Comparison of ENCODE assay signal across 8 mouse cellular contexts in genomic region chr4:126429347-126430079, GRCm38 (mm10). TPM values are rescaled to one million over a fixed set of nuclear protein-coding genes. Genes with fewer than 3 reads are reported as not detected.
A peak's percentile ranks its signal among the peaks of the same experiment; 100 is the strongest.
DNase-seq lines count a peak whose midpoint lies in the region; ATAC-seq lines count a peak whose summit lies in the region.

Ago3 (minus strand) TSS chr4:126429556.

- H3K9me3 ChIP-seq in heart, embryonic 14.5 days (ENCODE audit: control insufficient read depth, low read length) = no peaks in the 10 kb centered on the region
- no peaks in the 10 kb centered on the region for H3K9me3 ChIP-seq in liver, embryonic 13.5 days (replicated peaks)
- H3K9me3 ChIP-seq in stomach, embryonic 16.5 days (replicated peaks; ENCODE audit: control insufficient read depth, low read length) = no peaks in the 10 kb centered on the region

- H3K4me1 ChIP-seq in heart, embryonic 14.5 days (ENCODE audit: control insufficient read depth in 2 of 2, insufficient read depth in 2 of 2, low read length in 2 of 2) = no peaks in the 10 kb centered on the region
- H3K4me1 ChIP-seq in liver, embryonic 13.5 days (replicated peaks) = peaks cover 27% of the 10 kb centered on the region
- H3K4me1 ChIP-seq in stomach, embryonic 16.5 days (ENCODE audit: control insufficient read depth, insufficient read depth, low read length) = peaks cover 5% of the 10 kb centered on the region; the same call in 1 of the 2 replicates

- peak; percentile 93 for DNase-seq in CD4-positive helper T cell, adult 2 months (ENCODE audit: low read depth, low spot score)
- DNase-seq in brain, embryonic 18.5 days (ENCODE audit: low read depth, low spot score) = peak; percentile 51
- peak; percentile 95 for DNase-seq in kidney, postnatal 14 days
- peak; percentile 92 for DNase-seq in liver, embryonic 13.5 days
- peak; percentile 98 for DNase-seq in neural tube, embryonic 10.5 days (ENCODE audit: extremely low spot score, low spot score)

- peak within 1 kb of the TSS; percentile 63 to 67 for H3K4me3 ChIP-seq in heart, embryonic 14.5 days (ENCODE audit: control insufficient read depth in 1 of 2, insufficient read depth in 1 of 2, low read depth in 1 of 2, low read length in 2 of 2)
- H3K4me3 ChIP-seq in liver, embryonic 13.5 days (replicated peaks) = peak within 1 kb of the TSS; percentile 85
- peak within 1 kb of the TSS; percentile 91 for H3K4me3 ChIP-seq in stomach, embryonic 16.5 days (replicated peaks; ENCODE audit: low read length)

- no peaks in the 10 kb centered on the region for H3K36me3 ChIP-seq in heart, embryonic 14.5 days (ENCODE audit: control insufficient read depth, insufficient read depth, low read length)
- H3K36me3 ChIP-seq in liver, embryonic 13.5 days = no peaks in the 10 kb centered on the region
- H3K36me3 ChIP-seq in stomach, embryonic 16.5 days (ENCODE audit: control insufficient read depth, insufficient read depth, low read length) = no peaks in the 10 kb centered on the region

- H3K27me3 ChIP-seq in heart, embryonic 14.5 days (ENCODE audit: control insufficient read depth, insufficient read depth, low read length) = no peaks in the 10 kb centered on the region
- H3K27me3 ChIP-seq in liver, embryonic 13.5 days = no peaks in the 10 kb centered on the region
- no peaks in the 10 kb centered on the region for H3K27me3 ChIP-seq in stomach, embryonic 16.5 days (ENCODE audit: control insufficient read depth, insufficient read depth, low read length)

- H3K27ac ChIP-seq in heart, embryonic 14.5 days (replicated peaks in 1 of 2; ENCODE audit: control insufficient read depth in 1 of 2, insufficient read depth in 1 of 2, low read depth in 2 of 2, low read length in 2 of 2) = peak within 1 kb of the TSS; percentile 65 to 90
- H3K27ac ChIP-seq in liver, embryonic 13.5 days = peak within 1 kb of the TSS; percentile 87
- peak within 1 kb of the TSS; percentile 84 for H3K27ac ChIP-seq in stomach, embryonic 16.5 days (ENCODE audit: low read length)

- peak within 1 kb of the TSS; percentile 80 for H3K9ac ChIP-seq in heart, embryonic 14.5 days (ENCODE audit: low read length)
- peak within 1 kb of the TSS; percentile 87 for H3K9ac ChIP-seq in liver, embryonic 13.5 days
- peak within 1 kb of the TSS; percentile 90 for H3K9ac ChIP-seq in stomach, embryonic 16.5 days (ENCODE audit: low read length)

- under 1% methylated on average over 62 of the region's 65 CpGs for WGBS in heart, embryonic 14.5 days
- under 1% methylated on average over 65 of the region's 65 CpGs for WGBS in liver, embryonic 13.5 days (ENCODE audit: insufficient replicate concordance)
- WGBS in stomach, embryonic 16.5 days = under 1% methylated on average over 65 of the region's 65 CpGs

- ATAC-seq in erythroid progenitor cell, adult 5-6 weeks (replicated peaks; ENCODE audit: low FRiP score, poor library complexity, severe bottlenecking) = peak; percentile 99
- ATAC-seq in heart, embryonic 14.5 days (ENCODE audit: insufficient number of reproducible peaks, insufficient read depth, low FRiP score, low read depth) = peak; percentile 95
- ATAC-seq in liver, embryonic 13.5 days (ENCODE audit: low read depth) = peak; percentile 99
- peak; percentile 98 for ATAC-seq in stomach, embryonic 16.5 days (ENCODE audit: insufficient read depth, low FRiP score)

- peak within 1 kb of the TSS; percentile 95 for H3K4me2 ChIP-seq in heart, embryonic 14.5 days (ENCODE audit: low read length)
- peak within 1 kb of the TSS; percentile 93 for H3K4me2 ChIP-seq in liver, embryonic 13.5 days
- peak within 1 kb of the TSS; percentile 94 for H3K4me2 ChIP-seq in stomach, embryonic 16.5 days (ENCODE audit: low read depth, low read length)

RNA-seq across cellular contexts. Expression of gene Ago3, which starts in this region (rescaled TPM):
- 3.4 and 13.7 TPM in 2 replicates for total RNA-seq in erythroid progenitor cell, adult 5-6 weeks (2015; ENCODE audit: low replicate concordance)
- 2.3 and 5.0 TPM in 2 replicates for total RNA-seq in erythroid progenitor cell, adult 5-6 weeks (2017; ENCODE audit: low replicate concordance)
- polyA plus RNA-seq in heart, embryonic 14.5 days (2014; fragmentation: Nextera tagmentation; extraction: Ambion mirVana) = 11.1 and 12.0 TPM in 2 replicates
- 5.0 and 5.1 TPM in 2 replicates for polyA plus RNA-seq in liver, embryonic 13.5 days (2015; fragmentation: Nextera tagmentation; extraction: Ambion mirVana)
- 16.4 and 16.8 TPM in 2 replicates for polyA plus RNA-seq in stomach, embryonic 16.5 days (2015; fragmentation: Nextera tagmentation; extraction: Ambion mirVana)

Comparison
In these comparisons a context has a peak if more than half of its experiments do, and no peak if none do; other contexts are left out.
1. Peak in every context shown above with its lines: DNase-seq, ATAC-seq, H3K4me3 ChIP-seq and H3K27ac ChIP-seq.